Mouse (Mus musculus): ENCODE measurements around the gene Hsd17b2.

Gene Hsd17b2

DNA sequence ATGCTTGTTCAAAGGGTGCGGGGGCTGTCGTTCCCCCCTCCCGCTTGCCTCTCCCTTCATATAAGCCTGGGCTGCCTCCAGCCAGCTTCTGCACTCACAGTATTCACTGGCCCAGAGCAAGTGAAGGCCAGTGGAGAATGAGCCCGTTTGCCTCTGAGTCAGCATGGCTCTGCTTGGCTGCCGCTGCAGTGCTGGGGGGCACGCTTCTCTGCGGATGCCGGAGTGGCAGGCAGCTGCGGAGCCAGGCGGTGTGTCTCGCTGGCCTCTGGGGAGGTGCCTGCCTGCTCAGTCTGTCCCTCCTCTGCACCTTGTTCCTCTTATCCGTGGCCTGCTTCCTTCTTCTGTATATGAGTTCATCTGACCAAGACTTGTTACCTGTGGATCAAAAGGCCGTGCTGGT, at the start of gene Hsd17b2:
Gene Hsd17b2 (plus strand): TSS at position 46 of the 400 bp plus-strand sequence.
- DNase-seq, result no peak

DNA sequence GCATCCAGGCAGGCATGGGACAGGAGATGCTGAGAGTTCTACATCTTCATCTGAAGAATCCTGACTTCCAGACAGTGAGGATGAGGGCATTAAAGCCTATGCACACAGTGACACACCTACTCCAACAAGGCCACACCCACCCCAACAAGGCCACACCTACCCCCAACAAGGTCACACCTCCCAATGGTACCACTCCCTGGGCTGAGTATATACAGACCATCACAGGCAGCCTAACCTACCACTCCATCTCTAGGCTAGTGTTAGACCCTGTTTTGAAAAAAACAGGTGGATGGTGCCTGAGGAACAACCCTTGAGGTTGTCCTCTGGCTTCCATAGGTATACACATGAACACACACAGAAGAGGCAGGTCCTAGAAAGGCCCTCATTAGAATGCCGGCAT, 49.4 kb upstream of the Hsd17b2 start:
- DNase-seq, result no peak

DNA sequence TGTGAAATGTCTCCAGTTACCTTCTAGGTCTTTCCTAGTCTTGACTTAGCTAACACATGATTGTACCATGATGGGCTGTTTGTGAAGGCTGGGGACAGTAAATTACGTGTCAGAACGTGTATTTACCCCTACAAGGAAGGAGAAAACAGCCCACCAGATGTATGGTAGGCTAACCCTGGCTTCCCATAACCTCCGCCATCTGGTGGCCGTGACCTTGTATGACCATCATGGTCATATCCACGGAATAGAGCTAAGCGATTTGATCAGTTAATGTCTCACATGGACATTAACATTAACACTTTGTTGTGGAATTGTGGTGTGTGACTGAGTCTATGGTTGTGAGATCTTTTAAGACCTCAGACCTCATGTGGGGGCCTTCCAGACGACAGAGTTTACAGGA, 42.7 kb upstream of the Hsd17b2 start:
- no peak for DNase-seq

DNA sequence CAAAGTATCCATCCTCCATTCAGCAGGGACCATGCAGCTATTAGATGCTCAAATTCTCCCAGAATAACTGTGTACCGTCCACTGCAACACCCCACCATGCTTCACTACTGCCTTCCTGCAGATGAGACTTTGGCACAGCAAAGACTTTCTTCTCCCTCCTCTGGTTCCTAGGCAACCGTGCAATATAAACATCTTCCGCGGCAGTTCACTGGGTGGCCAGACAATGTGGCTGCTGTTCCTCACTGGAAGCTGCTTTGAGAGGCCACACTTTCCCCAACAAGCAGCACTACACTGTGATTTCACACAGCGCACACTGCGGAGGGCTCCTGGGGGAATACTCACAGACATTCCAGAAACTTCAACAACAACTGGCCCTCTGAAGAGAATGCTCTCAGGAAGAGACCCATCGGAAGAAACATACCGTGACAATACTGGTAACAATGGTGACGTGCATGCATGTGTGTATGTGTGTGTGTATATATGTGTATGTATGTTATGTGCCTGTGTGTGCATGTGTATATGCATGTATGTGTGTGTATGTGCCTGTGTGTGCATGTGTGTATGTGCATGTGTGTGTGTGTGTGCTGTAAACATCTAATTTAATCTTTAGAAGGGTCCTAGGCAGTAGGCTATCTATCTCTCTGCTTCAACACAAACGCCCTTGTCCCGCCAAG, 41.2 kb upstream of the Hsd17b2 start:
- DNase-seq, result no peak

DNA sequence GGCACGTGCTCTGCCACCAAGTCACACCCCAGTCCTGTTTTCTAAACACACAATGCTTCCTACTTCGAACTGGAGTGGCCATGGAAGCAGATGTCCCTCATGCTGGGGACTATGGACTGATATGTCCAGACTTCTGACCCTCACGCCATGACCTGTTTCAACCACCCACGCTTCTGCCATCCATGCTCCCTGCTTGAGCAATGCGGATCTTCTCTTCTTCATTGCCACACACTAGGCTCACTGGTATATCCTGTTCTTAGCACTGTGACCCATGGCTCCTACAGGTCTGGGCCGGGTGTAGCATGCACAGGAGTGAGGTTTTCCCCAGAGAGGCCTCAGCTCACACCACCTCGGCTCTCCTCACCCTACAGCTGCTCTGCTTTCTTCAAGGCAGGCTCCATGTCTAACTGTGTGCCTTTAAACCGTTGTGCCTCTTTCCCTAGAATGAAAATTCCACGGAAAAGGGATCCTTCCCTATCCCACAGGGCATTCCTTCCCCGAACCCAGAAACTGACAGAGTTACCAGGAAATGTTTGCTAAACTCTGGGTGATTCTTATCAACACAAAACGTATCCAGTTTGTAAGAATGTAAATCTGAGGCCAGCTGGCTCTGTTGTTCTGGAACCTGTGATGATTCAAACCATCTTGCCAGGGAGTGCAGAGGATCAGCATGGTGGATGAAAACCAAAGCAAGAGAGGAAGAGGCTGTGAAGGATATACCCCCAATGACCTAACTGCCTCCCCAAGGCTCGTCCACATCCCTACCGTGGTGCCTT, 34.2 kb upstream of the Hsd17b2 start:
- DNase-seq, result no peak

DNA sequence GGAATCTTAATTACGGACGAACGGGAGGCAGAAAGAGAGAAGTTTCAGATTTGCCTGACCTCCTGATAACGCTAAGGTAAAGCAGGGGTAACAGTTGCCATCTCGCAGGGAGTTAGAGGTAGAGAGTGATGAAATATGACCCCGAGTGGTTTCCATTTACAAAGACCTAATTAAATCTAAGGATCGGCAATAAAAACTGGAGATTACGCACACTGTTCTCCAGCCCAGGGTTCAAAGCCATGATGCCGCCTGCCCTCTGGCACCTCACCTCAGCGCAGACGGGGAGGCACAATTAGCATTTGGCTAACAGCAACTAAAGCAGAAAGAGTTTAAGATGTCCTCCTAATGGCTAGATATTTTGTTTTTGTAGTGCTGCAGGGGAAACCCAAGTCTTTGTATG, 31.2 kb upstream of the Hsd17b2 start:
- no peak for DNase-seq

DNA sequence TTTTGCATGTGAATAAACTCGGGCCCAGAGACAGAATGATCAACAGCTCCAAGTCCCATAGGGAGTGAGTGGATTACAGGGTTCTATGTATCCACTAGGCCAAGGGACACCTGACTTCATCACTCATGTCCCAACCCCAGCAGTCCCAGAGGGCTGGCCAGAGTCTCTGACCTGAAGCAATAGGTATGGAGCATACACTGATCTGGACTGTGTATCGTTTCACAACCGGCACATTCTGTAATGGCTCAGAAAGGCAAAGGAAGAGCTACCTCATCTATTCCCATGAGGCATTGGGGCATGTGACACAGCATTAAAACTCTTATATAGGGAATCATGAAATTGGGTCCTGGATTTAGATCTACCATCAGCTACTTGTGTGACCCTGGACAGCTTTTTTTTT, 29.1 kb upstream of the Hsd17b2 start:
- DNase-seq, result no peak

DNA sequence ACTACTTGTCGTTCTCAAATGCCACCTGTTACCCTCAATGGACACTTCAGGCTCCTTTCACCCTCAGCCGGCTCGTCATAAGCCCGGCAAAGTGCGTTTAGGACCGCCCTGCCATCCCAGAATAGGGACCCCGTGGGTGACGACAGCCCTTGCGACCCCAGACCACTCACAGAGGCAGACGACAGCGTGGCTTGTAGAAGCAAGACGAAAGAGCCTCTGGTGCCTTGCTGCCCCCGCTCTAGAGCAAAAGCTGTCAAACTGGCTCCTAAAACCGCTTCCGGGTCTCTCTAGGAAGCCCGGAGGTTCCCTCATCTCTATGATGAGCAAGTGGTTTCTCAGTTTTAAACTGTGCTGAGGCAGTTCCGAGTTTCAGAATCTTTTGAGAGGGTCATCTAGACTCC, 28.3 kb upstream of the Hsd17b2 start, which contains the start of gene Sdr42e1:
Gene Sdr42e1 (minus strand): TSS at position 260 of the 401 bp plus-strand sequence.
- no peak for DNase-seq

DNA sequence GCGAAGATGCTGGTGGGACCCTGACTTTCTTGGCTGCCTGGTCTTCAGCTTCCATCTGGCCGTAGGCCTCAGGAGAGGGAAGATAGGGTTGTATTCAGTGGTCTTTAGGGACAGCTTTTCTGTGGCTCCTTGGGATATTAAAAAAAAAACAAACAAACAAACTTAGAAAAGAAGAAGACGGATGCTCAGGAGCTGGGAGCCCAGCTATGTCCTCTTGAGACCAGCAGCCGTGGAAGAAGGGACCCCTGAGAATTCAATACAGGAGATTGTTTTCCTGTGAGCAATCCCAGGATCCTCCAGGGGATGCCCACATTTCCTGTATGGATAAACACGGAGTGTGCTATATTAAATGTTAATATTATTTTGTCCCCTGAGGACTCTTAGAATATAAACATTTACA, 26.5 kb upstream of the Hsd17b2 start:
- no peak for DNase-seq

DNA sequence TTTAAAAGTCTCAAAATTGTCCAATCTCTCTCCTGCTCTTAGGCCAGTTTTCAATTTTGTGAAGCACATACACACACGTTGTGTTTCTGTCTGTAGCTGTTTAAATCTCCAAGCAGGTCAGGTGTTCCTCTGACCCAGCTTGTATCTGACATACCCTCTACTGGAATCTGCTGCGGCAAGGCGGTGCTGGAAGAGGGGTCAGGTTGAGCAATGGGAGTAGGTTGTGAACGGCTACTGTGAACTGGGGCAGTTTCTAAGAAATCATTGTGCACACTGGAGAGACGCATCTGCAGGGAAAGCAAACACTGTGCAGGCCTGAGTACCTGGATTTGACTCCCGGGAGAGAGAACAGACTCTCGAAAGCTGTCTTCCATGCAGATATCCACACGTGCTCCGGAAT, 25.2 kb upstream of the Hsd17b2 start:
- DNase-seq, result no peak

DNA sequence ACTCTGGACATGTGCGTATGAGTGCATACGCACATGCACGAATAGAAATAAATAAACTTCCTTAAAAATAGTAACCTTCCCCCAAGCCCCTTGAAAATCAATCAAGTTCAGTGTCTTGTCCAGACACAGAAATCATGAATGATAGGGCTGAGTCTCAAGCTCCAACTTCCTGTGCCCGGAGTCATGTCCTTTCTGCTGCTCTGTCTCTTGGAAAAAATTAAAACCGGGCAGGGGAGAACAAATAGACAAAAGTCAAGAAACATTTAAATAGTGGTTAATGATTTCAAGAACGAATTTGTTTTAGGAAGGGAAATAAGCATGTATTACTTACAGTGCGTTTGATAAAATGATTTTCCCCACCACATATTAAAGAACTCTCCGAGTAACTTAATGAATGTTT, 24.7 kb upstream of the Hsd17b2 start:
- no peak for DNase-seq

DNA sequence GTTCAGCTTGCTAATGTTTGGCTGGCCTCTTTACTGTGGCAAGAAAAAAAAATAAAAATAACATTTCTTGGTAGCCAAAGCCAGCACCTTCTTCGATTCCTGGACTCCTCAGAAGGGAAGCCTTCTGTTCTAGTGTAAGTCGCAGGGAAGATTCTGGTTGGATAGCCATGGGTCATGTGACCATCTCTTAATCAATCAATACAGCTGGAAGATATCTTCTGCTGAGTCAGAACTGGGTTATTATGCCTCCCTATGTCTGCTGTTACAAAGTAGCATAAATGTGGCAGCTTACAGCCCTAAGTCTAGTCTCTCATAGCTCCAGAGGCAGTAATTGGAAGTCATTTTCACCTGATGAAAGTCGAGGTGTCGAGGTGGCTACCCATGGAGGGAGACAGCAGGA, 23.1 kb upstream of the Hsd17b2 start:
- DNase-seq, result no peak

DNA sequence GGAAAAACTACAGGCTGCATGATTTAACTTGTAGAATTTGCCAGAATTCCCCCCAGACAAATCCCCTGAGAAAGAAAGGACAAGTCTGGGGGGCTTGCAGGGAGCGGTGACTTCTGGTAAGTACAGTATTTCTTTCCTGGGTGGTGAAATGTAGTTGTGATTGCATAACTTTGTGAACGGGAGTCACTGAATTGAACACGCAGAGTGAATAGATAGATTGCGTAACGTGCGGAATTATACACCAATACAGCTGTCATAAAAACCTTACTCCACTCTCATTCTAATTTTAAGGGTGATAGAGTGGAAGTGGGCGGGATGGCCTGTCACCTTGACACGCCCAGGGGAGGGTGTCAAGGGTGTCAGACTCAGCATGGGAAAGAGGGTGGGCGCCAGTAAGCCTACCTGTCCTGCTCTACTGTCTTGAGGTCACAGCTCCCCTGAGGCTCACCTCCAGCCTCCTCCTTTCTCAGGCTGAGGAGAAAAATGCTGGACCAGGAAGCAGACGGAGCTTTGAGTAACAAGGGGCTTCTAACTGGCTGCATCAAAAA, 17.7 kb upstream of the Hsd17b2 start:
- no peak for DNase-seq

DNA sequence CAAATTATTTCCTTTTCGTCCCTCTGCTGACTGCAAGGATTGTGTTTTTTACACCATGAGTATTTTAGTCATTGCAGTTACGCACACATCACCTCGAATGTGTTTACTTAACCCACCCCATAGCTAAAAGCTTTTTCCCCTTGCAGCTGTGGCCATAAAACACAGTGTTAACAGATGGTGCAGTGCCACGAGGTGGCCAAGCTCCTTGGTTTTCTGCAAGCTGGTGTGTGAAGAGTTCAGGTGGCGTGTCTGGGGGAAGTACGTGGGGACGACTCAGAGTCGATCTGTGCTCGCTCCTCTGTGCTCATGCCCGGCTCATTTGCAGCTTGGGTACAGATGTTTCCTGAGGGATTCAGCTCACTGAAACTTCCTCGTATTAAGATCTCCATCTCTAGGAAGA, 17.2 kb upstream of the Hsd17b2 start:
- no peak for DNase-seq

DNA sequence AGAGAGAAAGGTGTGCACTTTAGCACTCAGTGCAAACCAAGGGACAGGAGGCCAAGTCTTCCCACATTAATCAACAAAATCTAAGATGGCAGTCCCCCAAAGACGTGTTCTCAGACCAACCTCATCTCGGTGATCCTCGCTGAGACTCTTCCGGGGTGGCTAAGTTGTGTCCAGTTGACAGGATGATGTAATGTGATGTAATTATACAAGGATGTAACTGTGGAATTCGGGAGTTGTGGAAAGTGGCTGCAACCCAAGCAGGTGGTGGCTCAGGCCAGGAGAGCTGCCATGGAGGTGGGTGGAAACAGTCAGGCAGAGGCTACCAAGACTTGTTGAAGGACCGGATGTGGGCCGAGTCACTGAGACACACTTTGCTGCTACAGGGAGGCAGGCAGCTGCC, 13.8 kb upstream of the Hsd17b2 start:
- no peak for DNase-seq

DNA sequence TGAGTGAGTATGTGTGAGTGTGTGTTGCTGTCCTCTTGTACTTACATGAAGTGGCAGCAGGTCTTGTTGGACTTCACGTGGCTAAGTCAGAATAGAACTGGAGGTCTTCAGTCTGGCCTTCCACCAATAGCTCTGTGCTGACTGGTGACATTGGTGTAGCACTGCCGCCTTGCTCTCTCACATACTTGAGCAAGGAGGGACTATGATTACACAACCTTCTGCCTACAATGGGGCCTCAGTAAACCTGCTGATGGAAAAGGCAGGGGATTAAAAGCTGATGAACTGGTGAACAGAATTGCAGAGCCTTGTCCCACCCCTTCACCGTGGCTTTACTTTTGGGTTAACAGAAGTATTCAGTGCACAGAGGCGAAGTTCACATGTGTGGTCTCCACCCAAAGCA, 9.6 kb upstream of the Hsd17b2 start:
- no peak for DNase-seq

DNA sequence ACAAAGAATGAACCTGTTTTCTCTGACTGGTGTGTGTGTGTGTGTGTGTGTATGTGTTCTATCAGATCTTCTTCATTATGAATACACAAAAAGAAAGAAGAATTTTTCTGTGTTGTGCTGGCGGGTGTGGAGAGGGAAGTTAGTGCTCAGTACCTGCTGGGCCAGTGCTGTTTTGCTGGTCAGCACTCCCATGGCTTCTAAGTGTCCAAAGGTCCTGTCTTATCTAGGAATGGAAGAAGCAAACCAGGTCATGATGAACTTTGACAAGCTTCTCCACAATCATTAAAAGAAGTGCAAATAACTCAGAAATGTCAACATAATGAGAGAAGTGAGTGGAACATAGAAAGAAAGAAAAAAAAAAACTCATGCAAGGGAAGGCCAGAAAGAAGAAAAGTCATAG, 6.1 kb upstream of the Hsd17b2 start:
- DNase-seq, result no peak

DNA sequence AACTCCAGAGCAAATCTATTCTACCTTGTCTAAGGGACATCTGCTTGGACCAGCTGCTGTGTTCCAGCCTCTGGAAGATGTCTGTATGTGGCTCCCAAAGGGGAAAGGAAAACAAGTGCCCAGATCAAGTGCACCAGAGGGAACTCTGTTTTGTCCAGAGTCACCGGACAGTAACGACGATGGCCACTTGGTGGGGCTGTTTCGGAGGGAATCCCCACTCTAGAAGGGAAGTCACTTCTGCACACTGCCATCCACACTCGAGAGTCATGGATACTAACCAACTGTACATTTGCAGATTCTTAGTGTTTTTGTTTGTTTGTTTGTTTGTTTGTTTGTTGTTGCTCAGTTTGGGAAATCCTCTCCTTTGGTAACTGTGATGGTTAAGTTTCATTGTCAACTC, 4.5 kb upstream of the Hsd17b2 start:
- DNase-seq, result peak; percentile 16

DNA sequence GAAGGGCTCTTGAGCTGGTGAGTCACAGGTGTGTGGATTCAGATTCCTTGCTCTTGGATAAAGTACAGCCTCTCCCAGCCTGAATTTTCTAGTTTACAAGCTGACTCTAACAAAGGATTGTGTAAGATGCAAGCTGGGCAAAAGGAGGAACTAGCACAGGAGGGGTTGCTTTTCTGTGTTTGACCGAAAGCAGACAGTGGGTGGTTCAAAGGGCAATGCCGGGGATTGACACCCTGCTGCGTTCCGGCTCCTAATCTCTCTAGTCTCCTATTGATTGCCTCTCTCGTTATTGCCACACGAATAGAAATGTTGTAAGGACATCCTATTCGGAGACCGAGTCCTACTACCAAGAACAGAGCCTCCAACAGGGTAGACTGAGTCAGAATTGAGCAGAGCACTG, 1.0 kb upstream of the Hsd17b2 start:
- DNase-seq, result no peak

DNA sequence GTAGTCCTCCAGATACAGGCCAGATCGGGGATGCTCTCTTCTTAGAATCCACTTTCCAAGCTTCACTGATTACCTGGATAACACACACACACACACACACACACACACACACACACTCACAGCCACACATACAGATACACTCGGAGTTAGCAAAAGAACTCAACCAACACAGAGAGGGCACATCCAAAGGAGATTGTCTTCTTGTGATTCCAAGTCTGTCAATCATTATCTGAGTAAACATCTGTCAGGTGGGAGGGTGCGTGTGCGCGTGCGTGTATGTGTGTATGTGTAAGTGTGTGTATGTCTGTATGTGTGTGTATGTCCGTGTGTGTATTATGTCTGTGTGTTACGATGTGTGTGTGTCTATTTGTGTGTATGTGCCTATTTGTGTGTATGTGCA, 458 bp upstream of the Hsd17b2 start:
- DNase-seq, result no peak

DNA sequence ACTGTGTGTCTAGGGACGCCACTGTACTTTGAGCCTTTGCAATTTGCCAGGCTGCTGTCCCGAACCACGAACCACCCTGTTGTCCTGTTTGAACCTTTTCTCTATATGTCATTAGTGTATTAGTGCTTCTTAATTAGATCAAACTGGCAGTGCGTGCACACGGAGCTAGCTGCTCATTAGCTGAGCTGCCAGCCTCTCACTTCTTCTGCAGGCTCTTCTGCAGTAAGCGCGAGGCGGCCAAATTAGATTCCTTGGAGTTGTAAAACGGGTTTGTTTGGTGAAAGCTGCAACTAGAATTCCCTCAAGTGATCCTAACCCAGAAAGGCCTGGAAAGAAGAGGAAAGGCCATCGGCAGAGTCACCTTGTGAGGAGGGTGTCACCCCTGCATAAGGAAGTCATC, 997 bp downstream of the Hsd17b2 start:
- DNase-seq, result no peak

DNA sequence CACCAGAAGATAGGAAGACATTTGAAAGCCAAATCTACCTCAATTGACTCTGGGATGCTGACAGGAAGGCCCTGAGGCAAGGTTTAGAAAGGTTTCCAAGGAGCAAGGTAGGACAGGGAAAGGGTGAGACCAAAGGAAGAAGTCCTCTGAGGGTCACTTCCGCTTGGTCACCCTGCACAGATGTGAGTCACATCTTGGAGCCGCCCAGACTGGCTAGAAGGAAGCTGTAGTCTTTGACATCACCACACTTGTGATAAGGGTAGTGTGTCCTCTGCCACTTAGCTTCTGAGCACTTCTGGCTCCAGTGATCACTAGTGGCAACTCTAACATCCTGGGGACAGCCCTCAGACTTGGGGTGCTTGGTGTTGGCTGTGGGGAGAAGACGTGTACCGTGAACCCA, 4.4 kb downstream of the Hsd17b2 start:
- no peak for DNase-seq

DNA sequence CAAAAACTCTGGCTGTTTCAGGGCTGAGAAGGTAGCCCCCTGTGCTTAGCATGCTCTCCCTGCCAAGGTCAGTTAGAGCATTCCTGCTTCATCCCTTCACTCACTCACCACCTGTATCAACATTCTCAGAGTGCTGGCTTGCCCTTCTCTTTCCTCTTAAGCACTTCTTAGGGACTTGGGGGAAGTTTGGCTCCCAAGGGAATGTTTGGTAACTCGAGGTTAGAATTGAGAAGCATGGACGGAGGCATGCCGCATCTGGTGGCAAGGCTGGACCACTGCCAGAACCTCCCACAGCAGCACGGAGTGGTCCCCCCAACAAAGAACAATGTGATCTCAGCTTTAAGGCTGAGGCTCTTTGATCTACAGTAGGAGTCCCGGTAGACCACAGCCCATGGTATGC, 10.5 kb downstream of the Hsd17b2 start:
- DNase-seq, result no peak

DNA sequence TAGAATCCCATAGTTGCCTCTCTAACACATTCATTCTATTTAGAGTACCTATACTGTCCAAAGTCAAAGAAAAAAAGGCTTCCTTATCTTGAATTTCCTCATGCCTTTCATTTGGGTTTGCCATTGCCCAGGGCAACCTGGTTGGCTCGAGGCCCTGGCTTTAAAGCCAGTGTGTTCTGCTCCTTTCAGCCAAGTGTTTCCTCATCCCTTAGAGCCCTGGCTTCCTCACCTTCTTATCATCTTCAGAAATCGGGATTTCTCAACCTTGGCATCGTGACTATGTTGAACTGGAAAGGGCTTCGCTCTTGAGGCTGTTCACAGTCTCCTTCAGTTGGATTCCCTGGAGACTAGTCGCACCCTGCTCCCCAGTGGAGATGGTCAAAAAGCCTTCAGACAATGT, 12.9 kb downstream of the Hsd17b2 start:
- no peak for DNase-seq

DNA sequence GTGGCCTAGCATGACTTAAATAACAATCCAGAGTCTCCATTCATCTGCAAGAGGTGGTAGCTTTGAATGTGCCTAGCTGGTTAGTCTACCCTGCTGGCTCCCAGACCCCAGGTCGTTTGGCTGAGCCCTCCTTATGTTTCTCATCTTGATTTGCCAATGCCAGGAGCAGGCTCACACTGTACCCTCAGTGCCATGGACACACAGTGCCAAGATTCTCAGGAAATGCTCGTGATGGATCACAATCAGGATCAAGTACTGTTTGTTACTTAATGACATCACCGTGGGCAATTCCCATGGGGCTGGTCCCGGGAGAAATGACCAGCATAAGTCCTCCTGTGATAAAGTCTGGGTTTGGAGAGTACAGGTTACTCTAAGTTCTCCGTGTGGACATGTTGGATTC, 14.2 kb downstream of the Hsd17b2 start:
- no peak for DNase-seq
